ENCODE assay signal across 11 mouse cellular contexts in the genomic region with DNA sequence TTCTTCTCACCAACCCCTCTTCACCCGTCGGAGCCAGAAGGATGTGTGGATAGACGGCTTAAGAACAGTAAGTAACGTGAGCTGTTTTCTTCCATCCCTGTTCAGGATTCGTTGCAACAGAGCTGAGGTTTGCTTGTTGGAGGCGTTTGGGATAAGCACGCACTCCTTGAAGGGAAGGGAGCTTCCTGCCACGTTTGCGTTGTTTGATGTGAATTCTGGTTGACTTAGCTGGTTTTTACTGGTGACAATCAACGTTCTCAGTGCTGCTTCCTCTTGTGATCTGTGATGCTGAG.
DNase-seq lines count a peak whose midpoint lies in the region; ATAC-seq lines count a peak whose summit lies in the region.
"Had no signal": no experiment of that assay in that cellular context is flagged by ENCODE, and none has a peak within 500 bp of the region (broad histone marks: within the 10 kb centered on the region; RNA-seq: fewer than 3 reads in every experiment).

No protein-coding gene starts in this region.

- DNase-seq in heart, adult 11 months, result peak; percentile 50
- no peak for DNase-seq in heart, adult 8-10 months (ENCODE audit: low spot score)
- DNase-seq in embryo, embryonic 10 days (ENCODE audit: low spot score), result peak; percentile 20
- peak; percentile 19 for DNase-seq in forelimb bud, embryonic 11.5 days (ENCODE audit: low read depth, low spot score)
- DNase-seq in gastrocnemius, postnatal 4 days (ENCODE audit: low spot score in 2 of 2), result no peak
- DNase-seq in lung, postnatal 14 days, result no peak
- DNase-seq: adrenal gland, postnatal 14 days; cerebellum, adult 9-11 months had no signal

- no peaks in the 10 kb centered on the region; the same call in none of the 2 replicates for H3K27me3 ChIP-seq in midbrain, embryonic 15.5 days (replicated peaks)

- H3K4me1 ChIP-seq in midbrain, embryonic 15.5 days, result peaks cover 20% of the 10 kb centered on the region

- 14% methylated on average over 10 of the region's 10 CpGs for WGBS in midbrain, embryonic 15.5 days

- H3K9ac ChIP-seq in midbrain, embryonic 15.5 days, result no peak overlapping the region
- H3K9ac ChIP-seq: lung, embryonic 14.5 days had no signal

- peak overlapping the region; percentile 56 for H3K27ac ChIP-seq in midbrain, embryonic 15.5 days

- H3K4me2 ChIP-seq in midbrain, embryonic 15.5 days, result peak overlapping the region; percentile 35
- H3K4me2 ChIP-seq: lung, embryonic 14.5 days had no signal

- no peaks in the 10 kb centered on the region for H3K36me3 ChIP-seq in midbrain, embryonic 15.5 days (replicated peaks)

- no peak for ATAC-seq in midbrain, embryonic 15.5 days (replicated peaks)
- ATAC-seq in activated CD4-positive, CD25-positive, alpha-beta regulatory T cell, adult 4 months, result no peak

- H3K4me3 ChIP-seq in midbrain, embryonic 15.5 days, result peak overlapping the region; percentile 24

- no peaks in the 10 kb centered on the region for H3K9me3 ChIP-seq in midbrain, embryonic 15.5 days

Comparison
In these comparisons a context has a peak if more than half of its experiments do, and no peak if none do; other contexts are left out.
1. DNase-seq: peak in heart, adult 11 months (single experiment), embryo, embryonic 10 days (single experiment) and forelimb bud, embryonic 11.5 days (single experiment); none in heart, adult 8-10 months (single experiment), gastrocnemius, postnatal 4 days (0 of 2) and lung, postnatal 14 days (single experiment).